Mouse (Mus musculus): ENCODE data around the gene Fkbp10. TPM values are rescaled to one million over a fixed set of nuclear protein-coding genes. Genes with fewer than 3 reads are reported as not detected.

The Fkbp10 gene
- polyA plus RNA-seq, 1 experiment, result 298 TPM

DNA sequence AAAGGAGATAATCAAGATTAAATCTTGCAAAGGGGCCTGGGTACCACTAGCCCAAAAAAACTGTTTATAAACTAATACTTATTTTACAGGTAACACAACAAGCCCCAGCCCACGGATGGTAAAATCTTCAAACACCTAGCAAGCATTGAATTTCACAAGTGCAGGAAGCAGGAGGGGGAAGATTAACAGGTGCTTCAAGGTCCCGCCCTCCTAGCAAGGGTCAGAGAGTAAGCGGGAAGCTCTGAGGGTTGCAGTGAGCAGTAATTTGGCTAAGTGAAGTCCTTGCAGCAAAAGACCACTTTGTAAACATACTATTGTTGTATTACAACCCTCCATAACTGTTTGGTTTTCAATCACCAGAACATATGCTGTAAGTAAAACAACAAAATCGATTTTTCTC, 41.8 kb downstream of the Fkbp10 start:
- no peaks in the 10 kb centered on the region for H3K4me1 ChIP-seq (ENCODE audit: control insufficient read depth, insufficient read depth, low read length)
- no peak overlapping the region for H3K4me3 ChIP-seq (ENCODE audit: insufficient read depth, low read length)
- no peak overlapping the region for H3K27ac ChIP-seq (ENCODE audit: insufficient read depth, low read length)
- TF ChIP-seq CTCF (IDR thresholded peaks at IDR 0.05; ENCODE audit: borderline replicate concordance, insufficient read depth, low read length) (no peak), POLR2A (IDR thresholded peaks at IDR 0.05; ENCODE audit: low read depth, low read length) (no peak)

DNA sequence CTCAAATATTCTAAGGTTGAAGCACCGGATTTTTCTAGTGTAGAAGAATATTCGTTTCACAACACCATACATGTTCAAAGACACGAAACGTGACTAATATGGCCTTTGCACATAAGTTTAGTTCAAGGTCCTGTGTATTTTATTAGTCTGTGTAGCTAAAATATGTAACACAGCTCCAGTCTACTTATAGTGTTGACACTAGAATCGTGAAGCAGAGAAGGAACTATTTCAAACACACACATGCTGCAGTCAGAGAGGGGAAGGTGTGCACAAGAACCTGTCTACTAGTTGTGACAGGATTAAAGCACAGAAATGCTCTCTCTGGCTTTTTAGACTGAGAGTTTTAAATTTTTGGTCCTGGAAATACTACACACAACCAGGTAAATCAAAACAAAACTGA, 42.2 kb downstream of the Fkbp10 start:
- no peak overlapping the region for H3K27ac ChIP-seq (ENCODE audit: insufficient read depth, low read length)
- no peaks in the 10 kb centered on the region for H3K4me1 ChIP-seq (ENCODE audit: control insufficient read depth, insufficient read depth, low read length)
- no peak for TF ChIP-seq CTCF (IDR thresholded peaks at IDR 0.05; ENCODE audit: borderline replicate concordance, insufficient read depth, low read length)
- no peak for TF ChIP-seq POLR2A (IDR thresholded peaks at IDR 0.05; ENCODE audit: low read depth, low read length)
- H3K4me3 ChIP-seq (ENCODE audit: insufficient read depth, low read length), result no peak overlapping the region

DNA sequence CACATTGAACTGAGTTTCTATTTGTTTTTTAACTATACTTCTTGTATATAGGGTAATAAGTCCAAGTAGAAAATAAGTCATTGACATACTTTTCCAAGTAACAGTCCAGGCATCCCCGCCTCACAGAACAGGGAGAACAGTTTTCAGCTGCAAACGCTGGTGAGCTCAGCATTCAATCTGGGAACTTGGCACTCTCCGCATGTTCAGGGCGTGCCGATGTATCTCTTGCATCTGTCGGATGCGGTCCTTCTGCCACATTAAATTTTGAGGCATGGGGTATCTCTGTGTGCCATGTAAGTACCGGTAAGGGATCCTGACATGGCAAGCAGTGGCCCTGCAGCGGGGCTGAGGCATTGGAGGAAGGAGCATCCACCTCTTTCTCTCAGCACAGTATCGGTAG, 47.2 kb downstream of the Fkbp10 start:
- TF ChIP-seq POLR2A (IDR thresholded peaks at IDR 0.05; ENCODE audit: low read depth, low read length) (no peak), CTCF (IDR thresholded peaks at IDR 0.05; ENCODE audit: borderline replicate concordance, insufficient read depth, low read length) (no peak)
- no peaks in the 10 kb centered on the region for H3K4me1 ChIP-seq (ENCODE audit: control insufficient read depth, insufficient read depth, low read length)
- no peak overlapping the region for H3K4me3 ChIP-seq (ENCODE audit: insufficient read depth, low read length)
- no peak overlapping the region for H3K27ac ChIP-seq (ENCODE audit: insufficient read depth, low read length)

DNA sequence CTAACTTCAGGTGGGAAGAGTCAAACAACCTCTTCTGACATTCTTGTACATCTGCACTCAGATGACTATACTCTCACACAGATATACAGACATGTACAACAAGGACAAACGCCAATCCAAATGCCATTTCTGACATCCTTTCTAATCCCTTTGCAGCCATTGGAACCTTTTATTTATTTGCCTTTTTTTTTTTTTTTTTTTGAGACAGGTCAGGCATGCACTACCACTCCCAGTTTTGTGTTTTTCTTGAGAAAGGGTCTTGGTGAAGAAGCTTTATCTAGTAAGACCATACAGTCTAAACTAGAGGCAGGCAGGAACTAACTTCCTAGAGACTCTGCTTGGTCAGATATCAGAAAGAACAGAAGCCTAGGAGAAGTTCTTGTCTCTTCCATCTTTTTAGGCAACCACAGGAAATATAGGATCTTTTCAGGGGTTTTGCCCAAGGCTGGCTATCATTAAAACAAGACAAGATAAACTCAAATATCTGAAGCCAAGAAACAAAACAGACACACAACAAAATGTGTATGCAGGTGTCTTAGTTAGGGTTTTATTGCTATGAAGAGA, 49.8 kb downstream of the Fkbp10 start:
- Histone ChIP-seq H3K27ac (ENCODE audit: insufficient read depth, low read length) (no peak overlapping the region), H3K4me3 (ENCODE audit: insufficient read depth, low read length) (no peak overlapping the region), H3K4me1 (ENCODE audit: control insufficient read depth, insufficient read depth, low read length) (no peaks in the 10 kb centered on the region; the same call in 1 of the 2 replicates)
- no peak for TF ChIP-seq POLR2A (IDR thresholded peaks at IDR 0.05; ENCODE audit: low read depth, low read length)
- TF ChIP-seq CTCF (IDR thresholded peaks at IDR 0.05; ENCODE audit: borderline replicate concordance, insufficient read depth, low read length), result no peak

DNA sequence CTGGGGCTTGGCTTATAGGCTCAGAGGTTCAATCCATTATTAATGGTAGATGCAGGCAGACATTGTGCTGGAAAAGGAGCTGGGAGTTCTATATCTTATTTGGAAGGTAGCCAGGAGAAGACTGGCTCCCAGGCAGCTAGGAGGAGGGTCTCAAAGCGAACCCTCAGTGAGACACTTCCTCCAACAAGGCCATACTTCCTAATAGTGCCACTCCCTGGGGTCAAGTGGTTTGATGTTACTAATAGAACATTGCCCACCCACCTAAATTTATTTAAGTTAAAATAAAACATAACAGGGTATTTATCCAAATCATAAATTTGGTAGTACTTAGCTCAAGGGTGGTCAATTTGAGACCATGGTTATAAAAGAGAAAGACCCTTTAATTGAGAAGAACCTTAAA, 50.3 kb downstream of the Fkbp10 start:
- no peak overlapping the region for H3K27ac ChIP-seq (ENCODE audit: insufficient read depth, low read length)
- H3K4me3 ChIP-seq (ENCODE audit: insufficient read depth, low read length), result no peak overlapping the region
- TF ChIP-seq CTCF (IDR thresholded peaks at IDR 0.05; ENCODE audit: borderline replicate concordance, insufficient read depth, low read length) (no peak), POLR2A (IDR thresholded peaks at IDR 0.05; ENCODE audit: low read depth, low read length) (no peak)
- peaks cover 1% of the 10 kb centered on the region for H3K4me1 ChIP-seq (ENCODE audit: control insufficient read depth, insufficient read depth, low read length)

DNA sequence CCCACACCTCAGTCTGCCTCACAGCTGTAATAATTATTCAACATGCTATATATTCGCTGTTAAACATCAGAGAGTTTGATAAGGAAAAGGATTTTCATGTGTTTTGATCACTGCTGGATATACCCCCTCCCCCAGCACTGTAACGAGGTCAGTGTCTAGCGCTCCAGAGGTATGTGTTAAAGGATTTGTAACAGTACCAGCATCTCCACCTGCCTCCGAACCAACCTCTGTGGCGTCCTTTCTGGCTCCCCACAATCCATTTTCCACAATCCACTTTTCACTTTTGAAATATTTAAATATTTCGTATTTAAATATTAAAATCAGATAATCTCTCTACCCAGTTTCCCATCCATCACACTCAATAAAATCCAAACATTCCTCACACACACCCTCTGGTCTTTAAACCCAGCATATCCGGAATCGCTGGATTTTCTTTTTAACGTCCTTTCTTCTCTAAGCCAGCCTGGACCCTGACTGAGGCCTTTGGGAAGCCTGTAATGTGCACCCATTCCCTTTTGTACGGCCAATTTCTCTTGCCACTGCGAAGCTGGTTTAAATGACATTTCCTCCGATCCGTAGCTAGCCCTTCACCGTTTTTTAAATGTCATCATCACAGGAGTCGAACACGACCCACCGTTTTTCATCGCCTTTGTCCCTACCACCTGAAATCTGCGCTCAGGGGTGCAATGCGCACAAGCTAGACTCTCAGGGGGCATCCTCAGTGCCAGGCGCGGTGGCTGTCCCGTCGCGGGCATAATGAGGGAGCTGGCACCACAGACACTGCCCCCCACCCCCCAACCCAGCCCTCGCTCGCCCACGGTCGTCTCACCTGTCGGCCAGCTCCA, 56.1 kb downstream of the Fkbp10 start:
- Histone ChIP-seq H3K4me1 (ENCODE audit: control insufficient read depth, insufficient read depth, low read length) (peaks cover 5% of the 10 kb centered on the region), H3K27ac (ENCODE audit: insufficient read depth, low read length) (no peak overlapping the region), H3K4me3 (ENCODE audit: insufficient read depth, low read length) (peak overlapping the region; percentile 65)
- TF ChIP-seq POLR2A (IDR thresholded peaks at IDR 0.05; ENCODE audit: low read depth, low read length) (no peak), CTCF (IDR thresholded peaks at IDR 0.05; ENCODE audit: borderline replicate concordance, insufficient read depth, low read length) (no peak)

DNA sequence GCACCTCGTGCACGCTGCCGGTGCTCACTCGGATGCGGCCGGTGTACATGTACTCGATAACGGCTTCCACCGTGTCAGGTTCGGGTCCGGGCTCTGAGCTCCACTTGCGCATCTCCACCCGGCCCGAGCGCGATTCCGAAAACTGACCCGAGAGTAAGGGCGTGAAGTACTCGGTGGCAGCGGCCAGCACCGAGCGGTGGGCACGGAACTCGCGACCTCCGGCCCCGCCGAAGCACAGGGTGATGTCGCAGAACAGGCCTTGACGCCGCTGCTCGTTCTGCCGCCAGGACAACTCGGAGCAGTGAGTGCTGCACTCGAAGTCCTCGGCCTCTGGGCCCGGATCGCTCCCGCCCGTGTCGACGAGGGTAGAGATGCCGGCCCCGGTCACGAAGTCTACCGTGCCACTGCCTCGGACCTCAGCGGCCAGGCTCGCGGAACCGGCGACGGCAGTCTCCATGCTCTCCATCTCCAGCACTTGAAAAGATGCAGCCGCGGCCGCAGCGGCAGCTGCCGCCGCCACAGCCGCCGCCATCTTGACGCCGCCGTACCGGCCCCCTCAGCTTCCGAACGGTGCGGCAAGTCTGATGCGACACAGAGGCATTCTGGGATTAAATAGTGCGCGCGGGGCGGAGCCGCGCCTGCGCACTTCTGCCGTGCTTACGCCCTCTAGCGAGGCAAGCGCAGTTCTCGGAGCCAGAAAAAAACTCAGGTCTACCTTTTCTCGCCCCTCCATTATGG, 56.9 kb downstream of the Fkbp10 start, which contains the start of gene Klhl11:
Gene Klhl11, minus strand, starts transcription at position 545 of the 738 bp plus-strand sequence.
- TF ChIP-seq CTCF (IDR thresholded peaks at IDR 0.05; ENCODE audit: borderline replicate concordance, insufficient read depth, low read length) (peak; percentile 73), POLR2A (IDR thresholded peaks at IDR 0.05; ENCODE audit: low read depth, low read length) (peak; percentile 95)
- Histone ChIP-seq H3K4me3 (ENCODE audit: insufficient read depth, low read length) (peak within 1 kb of the TSS; percentile 65), H3K4me1 (ENCODE audit: control insufficient read depth, insufficient read depth, low read length) (peaks cover 5% of the 10 kb centered on the region), H3K27ac (ENCODE audit: insufficient read depth, low read length) (no peak within 1 kb of the TSS)

DNA sequence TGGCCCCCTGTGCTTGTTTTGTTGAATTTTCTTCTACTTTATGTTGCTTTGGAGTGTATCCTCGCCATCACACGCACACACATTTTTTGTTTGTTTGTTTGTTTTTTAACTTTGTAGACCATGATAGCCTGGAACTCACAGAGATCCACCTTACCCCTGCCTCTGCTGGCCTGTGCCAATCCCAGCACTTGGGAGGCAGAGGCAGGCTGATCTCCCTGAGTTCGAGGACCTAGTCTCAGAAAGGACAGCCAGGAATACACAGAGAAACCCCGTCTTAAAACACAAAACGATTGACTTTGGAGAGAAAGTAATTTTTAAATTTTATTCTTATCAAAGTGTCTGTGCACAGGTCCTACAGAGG, 57.4 kb downstream of the Fkbp10 start:
- H3K27ac ChIP-seq (ENCODE audit: insufficient read depth, low read length), result no peak overlapping the region
- H3K4me3 ChIP-seq (ENCODE audit: insufficient read depth, low read length), result no peak overlapping the region
- TF ChIP-seq CTCF (IDR thresholded peaks at IDR 0.05; ENCODE audit: borderline replicate concordance, insufficient read depth, low read length), result no peak
- TF ChIP-seq POLR2A (IDR thresholded peaks at IDR 0.05; ENCODE audit: low read depth, low read length), result no peak
- peaks cover 5% of the 10 kb centered on the region for H3K4me1 ChIP-seq (ENCODE audit: control insufficient read depth, insufficient read depth, low read length)

Other genes with a start within 250 kb of the Fkbp10 start
- not detected in 2 replicates for gene Krt9, start 222.5 kb upstream of the Fkbp10 start, polyA plus RNA-seq (2011; ENCODE audit: insufficient read length, low read depth, missing spikeins)
- not detected in 2 replicates for gene Krt14, start 208.1 kb upstream of the Fkbp10 start, polyA plus RNA-seq (2011; ENCODE audit: insufficient read length, low read depth, missing spikeins)
- not detected in 2 replicates for gene Krt16, start 166.8 kb upstream of the Fkbp10 start, polyA plus RNA-seq (2011; ENCODE audit: insufficient read length, low read depth, missing spikeins)
- gene Krt17, start 154.7 kb upstream of the Fkbp10 start, polyA plus RNA-seq (2011; ENCODE audit: insufficient read length, low read depth, missing spikeins), result not detected in 2 replicates
- not detected in 2 replicates for gene Krt42, start 145.8 kb upstream of the Fkbp10 start, polyA plus RNA-seq (2011; ENCODE audit: insufficient read length, low read depth, missing spikeins)
- 960 and 1,192 TPM in 2 replicates for gene Eif1, start 95.8 kb upstream of the Fkbp10 start, polyA plus RNA-seq (2011; ENCODE audit: insufficient read length, low read depth, missing spikeins)
- gene Gast, start 81.3 kb upstream of the Fkbp10 start, polyA plus RNA-seq (2011; ENCODE audit: insufficient read length, low read depth, missing spikeins), result not detected in 2 replicates
- gene Hap1, start 59.6 kb upstream of the Fkbp10 start, polyA plus RNA-seq (2011; ENCODE audit: insufficient read length, low read depth, missing spikeins), result 0.17 and 0.77 TPM in 2 replicates
- gene Jup, start 17.9 kb upstream of the Fkbp10 start, polyA plus RNA-seq (2011; ENCODE audit: insufficient read length, low read depth, missing spikeins), result 61.1 and 82.2 TPM in 2 replicates
- gene P3h4, start 861 bp upstream of the Fkbp10 start, polyA plus RNA-seq (2011; ENCODE audit: insufficient read length, low read depth, missing spikeins), result 75.2 and 85.8 TPM in 2 replicates
- gene Nt5c3b, start 26.1 kb downstream of the Fkbp10 start, polyA plus RNA-seq (2011; ENCODE audit: insufficient read length, low read depth, missing spikeins), result 44.8 and 52.0 TPM in 2 replicates
- 0.40 and 0.77 TPM in 2 replicates for gene Klhl10, start 26.2 kb downstream of the Fkbp10 start, polyA plus RNA-seq (2011; ENCODE audit: insufficient read length, low read depth, missing spikeins)
- 20.9 and 21.4 TPM in 2 replicates for gene Klhl11, start 57.0 kb downstream of the Fkbp10 start, polyA plus RNA-seq (2011; ENCODE audit: insufficient read length, low read depth, missing spikeins)
- gene Acly, start 112.3 kb downstream of the Fkbp10 start, polyA plus RNA-seq (2011; ENCODE audit: insufficient read length, low read depth, missing spikeins), result 111 and 143 TPM in 2 replicates
- 0.20 TPM in 1 of 2 replicates, not detected in the other for gene Ttc25, start 129.9 kb downstream of the Fkbp10 start, polyA plus RNA-seq (2011; ENCODE audit: insufficient read length, low read depth, missing spikeins)
- gene Cnp, start 159.2 kb downstream of the Fkbp10 start, polyA plus RNA-seq (2011; ENCODE audit: insufficient read length, low read depth, missing spikeins), result 10.1 and 10.6 TPM in 2 replicates
- 29.2 and 29.9 TPM in 2 replicates for gene Nkiras2, start 203.5 kb downstream of the Fkbp10 start, polyA plus RNA-seq (2011; ENCODE audit: insufficient read length, low read depth, missing spikeins)
- 214 and 225 TPM in 2 replicates for gene Dnajc7, start 204.5 kb downstream of the Fkbp10 start, polyA plus RNA-seq (2011; ENCODE audit: insufficient read length, low read depth, missing spikeins)

Measured in embryonic fibroblast, embryonic 13.5 days (primary cell).